Mouse (Mus musculus) cerebellum, postnatal 4 days (tissue): ENCODE measurements around the gene Anp32a.

Experiments used
- DNase-seq, 2 experiments: peaks; one replicate each; pipeline ENCODE4 v3.0.0; 2022; ENCODE audit warnings: low spot score in 2 of 2, mixed read lengths in 1 of 2

Anp32a gene

DNA sequence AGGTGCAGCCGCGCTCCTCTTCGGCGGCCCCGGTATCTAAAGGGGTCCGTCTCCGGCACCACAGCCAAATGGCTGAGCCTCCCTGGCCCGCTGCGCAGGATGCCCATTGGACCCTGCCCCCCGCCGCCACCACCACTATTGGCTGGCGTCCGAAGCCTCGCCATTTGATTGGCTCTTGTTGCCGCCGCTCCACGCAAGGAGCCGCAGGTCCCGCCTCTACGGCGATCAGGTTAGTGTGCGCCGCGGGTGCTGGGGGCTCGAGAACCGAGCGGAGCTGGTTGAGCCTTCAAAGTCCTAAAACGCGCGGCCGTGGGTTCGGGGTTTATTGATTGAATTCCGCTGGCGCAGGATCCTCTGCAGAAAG, at the start of gene Anp32a:
Gene Anp32a (plus strand): TSS at position 171 of the 364 bp plus-strand sequence.
- DNase-seq: peak; percentile 98 to 99

DNA sequence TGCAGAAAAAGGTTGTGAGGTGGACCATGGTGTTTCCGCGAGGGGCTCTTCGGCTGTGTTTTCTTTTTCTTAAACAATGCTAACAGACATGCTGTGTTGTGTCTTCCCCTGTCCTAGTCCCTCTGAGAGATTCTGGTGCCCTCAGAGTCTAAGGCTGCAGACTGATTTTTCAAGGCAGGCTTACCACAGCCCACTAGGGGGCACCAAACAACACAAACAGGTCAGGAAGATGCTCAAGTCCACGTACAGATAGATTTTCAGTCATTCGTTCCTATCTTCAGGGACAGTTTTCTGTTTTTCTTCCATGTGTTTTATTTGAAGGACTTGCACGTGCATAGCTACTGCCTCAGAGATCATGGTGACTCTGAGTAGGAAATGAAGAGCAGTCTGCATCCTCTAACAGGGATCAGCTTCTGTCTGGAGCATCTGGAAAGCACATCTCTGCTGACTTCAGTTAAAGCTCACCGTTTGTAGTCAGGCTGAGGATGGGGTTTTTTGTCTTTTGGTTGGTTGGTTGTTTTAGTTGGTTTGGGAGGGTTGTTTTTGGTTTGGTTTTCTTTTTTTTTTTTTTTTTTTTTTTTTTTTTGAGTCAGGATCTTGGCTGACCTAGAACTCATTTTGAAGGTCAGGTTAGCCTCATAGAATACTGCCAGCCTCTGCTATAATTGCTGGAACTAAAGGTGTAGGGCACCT, 45.9 kb upstream of the Anp32a start:
- DNase-seq: peak; percentile 63 to 81

DNA sequence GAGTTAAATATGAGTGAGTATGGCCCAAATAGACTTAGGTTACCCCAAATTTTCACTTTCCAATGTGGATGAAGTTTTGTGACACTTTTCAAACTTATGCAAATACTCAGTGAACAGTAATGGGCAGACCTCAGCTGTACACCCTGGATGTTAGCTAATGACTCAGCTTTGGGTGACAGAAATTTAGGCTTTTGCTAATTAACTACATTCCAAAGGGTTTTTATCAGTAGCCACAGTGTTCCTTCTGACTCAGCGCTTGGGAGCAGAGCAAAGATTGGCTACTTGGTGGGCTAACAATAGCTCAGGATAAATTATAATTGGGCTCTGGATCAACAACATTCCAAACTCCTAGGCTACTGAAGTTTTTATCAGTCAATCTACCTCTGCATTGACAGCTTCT, 44.2 kb upstream of the Anp32a start:
- DNase-seq: no peak

DNA sequence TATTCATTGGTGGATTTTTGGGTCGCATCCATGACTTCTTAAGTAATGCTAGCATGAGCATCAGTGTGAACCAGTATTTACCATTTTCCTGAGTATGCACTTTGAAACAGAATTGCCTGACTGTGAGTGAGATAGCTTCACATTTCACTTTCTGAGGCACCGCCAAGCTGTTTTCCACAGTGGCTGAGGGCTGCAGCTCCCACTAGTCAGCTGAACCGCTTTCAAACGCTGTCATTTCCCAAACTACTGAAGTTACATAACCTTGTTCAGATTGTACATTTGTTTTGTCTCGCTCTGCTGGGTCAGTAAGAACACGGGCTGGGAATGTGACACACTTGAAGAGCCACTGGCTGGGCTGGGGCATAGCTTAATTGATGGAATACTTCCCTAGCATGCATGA, 25.5 kb upstream of the Anp32a start:
- no peak for DNase-seq

DNA sequence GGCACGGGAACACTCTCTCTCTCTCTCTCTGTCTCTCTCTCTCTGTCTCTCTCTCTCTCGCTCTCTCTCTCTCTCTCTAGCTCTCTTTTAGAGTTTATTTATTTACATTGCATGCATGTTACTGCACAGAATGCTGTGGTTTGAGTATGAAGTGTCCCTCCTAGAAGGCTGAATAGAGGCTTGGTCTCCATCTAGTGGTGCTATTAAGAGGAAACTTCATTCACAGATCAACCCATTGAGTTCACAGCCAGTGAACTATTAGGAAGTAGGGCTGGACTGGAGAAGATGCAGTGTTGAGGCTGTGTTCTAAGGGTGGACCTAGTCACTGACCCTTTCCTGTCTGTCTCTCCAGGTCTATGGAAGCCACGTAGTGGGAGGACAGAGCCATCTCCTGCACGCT, 22.4 kb upstream of the Anp32a start:
- DNase-seq: no peak

DNA sequence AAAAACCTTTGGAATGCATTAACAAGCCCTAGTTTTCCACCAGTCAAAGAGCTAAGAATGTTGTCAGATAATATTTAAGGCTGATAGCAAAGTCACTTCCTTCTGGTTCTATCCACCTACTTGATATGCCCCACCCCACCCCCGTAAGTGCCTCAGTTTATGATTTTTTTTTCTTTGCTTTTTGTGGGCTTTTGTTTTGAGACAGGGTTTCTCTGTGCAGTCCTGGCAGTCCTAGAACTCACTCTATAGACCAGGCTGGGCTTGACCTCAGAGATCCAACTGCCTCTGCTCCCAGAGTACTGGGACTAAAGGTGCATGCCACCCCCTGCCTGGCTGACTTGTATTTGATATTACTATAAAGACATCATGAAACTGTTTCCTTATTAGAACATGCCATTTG, 17.3 kb upstream of the Anp32a start:
- DNase-seq: no peak

DNA sequence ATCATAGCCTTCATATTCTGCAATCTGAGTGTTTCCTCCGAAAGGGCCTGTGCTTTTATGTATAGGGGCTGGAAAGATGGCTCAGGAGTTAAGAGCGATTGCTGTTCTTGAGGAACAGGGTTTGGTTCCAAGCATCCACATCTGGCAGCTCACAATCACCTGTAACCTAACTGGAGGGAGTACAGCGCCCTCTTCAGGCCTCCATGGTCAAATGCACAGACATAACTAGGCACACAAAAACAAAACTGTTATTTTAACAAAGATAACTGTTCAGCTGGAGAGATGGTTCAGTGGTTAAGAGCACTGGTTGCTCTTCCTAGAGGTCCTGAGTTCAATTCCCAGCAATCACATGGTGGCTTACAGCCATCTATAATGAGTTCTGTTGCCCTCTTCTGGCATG, 15.1 kb upstream of the Anp32a start:
- no peak for DNase-seq

DNA sequence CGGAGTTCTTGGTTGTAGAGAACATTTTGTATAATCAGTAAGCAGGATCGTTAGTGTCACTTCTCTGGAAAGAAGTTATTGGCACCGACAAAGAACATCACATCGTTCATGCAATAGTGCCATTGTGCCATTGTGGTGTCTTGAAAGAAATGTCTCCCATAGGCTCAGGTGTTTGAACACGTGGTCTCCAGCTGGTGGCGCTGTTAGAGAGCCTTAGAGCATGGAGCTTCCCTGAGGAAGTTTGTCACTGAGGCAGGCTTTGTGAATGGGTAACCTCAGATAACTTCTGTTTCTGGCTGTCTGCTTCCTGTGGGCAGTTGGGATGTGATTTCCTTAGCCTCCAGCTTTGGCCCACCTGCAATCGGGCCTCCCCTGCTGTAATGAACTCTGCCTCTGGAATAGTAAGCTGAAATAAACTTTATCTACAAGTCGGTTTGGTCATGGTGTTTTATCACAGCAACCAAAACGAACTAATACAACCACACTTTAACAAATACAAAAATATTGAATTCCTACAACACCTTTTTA, 6.7 kb upstream of the Anp32a start:
- no peak for DNase-seq

DNA sequence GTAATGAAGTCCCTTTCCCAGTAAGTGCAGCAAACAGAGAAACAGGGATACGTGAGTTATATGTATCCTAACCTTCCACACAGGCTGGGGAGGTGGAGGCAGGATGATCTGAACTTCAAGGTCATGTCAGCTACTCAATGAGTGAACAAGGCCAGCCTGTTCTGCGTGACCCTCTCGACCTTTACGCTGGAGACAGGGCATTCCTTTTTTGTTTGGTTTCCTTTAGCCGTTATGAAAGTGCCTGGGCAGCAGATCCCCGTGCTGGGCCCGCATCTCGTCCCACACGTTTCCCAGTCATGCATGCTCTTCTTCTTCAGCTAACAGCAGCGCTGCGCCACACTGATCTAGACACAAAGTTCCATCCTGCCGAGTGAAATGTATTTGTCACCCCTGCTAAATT, 5.7 kb upstream of the Anp32a start:
- no peak for DNase-seq

DNA sequence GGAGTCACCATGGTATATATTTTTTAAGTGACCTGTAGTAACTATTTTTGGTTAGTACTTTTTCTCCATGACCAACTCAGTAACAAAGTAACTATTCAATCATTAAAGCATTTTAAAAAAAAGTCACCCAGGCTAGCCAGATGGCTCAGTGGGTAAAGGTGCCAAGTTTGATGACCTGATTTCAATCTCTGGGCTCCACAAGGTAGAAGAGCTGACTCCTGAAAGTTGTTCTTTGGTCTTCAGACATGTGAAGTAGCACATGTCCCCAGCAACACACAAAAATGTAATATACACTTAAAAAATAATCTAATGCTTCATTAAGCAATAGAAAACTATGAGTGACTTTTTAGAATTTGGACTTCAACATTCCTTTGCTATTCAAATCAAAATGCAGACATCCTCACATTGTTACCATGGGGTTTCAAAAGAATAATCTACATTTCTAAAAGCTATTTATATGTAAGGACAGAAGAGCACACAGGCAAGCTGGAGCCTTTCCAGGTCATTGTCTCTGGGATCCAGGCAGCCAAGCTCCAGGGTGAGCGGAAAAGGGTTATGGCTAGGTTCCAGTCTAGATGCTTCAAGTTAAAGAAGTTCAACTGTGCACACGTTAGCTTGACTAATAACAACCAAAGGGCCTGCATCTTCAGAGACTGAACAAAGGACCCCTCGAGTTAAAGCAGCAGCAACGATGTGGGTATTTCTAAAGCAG, 3.0 kb upstream of the Anp32a start:
- no peak for DNase-seq

DNA sequence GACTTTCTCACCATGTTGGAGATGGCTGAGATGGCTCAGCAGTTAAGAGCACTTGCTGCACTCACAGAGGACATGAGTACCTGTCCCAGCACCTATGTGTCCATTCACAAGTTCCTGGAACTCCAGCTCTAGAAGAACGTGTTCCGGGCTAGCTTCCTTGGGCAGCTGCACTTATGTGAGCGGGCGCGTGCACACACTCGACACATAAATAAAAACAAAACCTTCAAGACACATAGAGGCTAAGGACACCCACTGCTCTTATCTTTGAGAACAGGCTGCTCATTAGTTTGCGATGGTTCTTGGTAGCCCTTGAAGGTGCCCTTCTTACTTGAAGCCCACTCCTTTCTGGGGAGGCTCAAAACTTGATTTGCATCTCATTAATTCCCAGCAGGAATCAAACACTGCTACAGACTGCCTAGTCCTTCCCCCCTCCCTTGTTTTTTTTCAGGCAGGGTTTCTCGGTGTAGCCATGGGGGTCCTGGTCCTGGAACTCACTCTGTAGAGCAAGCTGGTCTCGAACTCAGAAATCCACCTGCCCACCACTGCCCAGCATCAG, 2.4 kb upstream of the Anp32a start:
- no peak for DNase-seq

DNA sequence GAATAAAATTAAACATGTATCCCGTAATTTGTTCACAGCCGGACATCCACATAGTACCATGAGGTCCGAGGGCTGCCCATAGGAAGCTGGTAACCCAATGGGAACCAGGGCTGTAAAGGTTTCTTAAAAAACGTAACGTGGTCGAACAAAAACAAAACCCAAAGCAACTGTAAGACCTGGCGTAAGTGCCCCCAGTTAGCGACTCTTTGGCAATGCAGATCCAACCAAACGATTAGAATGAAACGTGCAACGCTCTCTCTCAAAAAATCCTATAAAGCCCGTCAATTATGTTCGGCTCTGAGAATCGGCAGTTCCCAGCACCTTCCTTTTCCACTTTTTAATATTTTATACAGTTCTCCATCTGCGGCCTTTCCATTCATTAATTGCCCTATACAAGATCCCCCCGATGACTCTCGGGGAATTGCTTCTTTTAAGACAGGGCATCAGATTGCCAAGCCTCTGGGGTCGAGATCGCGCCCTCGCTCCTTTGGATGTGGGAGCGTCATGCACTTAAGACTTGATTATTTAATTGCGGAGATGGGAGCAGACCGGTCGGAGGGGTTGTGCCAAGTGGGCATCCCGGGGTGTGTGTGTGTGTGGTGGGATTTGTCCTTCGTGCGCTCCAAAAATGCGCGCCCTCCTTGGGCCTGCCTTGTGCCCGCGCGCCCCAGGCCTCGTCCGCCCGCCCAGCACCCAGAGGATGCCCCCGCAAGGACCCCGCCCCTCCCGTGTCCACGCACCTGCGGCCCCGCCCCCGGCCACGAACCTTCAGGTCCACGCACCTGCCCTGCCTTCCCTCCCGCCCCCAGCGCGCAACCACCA, 581 bp upstream of the Anp32a start:
- DNase-seq: no peak

DNA sequence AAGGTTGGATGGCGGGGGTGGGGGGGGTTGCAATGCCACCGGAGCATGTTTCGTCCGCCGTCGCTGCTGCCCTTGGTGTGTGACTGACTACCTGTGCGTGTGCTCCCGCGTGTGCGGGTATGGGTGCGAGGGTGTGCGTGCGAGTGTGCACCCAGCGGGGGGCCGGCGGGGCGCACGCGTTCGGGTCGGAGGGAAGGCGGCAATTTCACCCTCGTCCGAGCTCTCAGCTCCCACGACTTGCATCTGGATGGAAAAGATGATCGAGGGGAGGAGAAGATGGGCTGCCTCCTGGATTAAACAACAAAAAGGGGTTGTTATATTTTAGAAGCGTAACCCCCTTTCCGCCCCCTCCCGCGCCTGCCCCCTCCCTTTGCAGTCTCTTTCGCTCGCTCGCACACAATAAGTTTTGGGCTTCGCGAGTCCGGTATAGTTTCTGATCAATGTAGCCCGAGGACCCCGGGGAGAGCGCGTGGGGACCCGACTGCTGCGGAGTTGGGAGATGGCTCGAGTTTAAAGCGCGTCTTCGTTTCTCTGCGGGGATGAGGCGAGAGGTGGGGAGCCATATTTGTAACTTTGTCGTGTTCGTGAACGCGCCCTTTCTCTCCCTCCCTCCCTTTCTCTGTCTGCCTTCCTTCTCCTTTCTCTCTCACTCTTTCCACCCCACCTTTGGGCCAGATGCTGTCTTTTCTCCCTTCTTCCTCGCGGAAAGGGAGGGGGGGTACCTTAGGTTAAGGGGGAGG, 778 bp downstream of the Anp32a start:
- DNase-seq: no peak

DNA sequence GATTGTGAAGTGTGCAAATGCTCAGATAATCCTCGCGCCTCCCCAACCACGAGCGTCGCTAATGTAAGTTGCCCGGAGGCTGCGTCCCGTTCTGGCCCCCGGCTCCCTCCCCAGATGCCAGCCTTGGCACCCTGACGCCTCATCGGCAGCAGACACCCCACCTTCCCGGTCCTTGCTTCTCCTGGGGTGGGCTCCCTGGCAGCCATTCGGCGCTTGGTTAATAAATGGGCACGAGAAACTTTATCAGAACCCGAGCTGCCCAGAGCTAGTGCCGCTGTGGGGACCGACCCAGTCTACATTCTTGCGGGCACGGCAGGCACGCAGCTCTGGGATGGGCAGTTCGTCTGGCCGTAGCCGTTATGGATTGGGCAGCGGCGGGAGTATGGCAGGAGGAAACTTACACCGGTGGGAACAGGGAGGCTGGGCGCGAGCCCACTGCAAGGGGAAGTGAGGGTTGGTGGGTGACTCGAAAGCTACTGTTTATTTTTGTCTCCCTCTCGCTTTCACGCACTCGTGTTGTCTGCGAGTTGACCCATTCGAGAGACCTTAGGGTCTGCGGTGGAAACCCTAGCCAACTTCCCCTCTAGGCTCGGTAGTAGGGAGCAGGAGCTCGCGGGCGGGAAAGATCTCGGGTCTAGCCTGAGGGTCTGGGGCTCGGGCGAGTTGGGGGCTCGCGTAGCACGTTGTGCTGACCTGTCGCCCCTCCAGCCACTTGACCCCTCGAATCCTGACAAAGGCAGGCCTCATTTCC, 1.5 kb downstream of the Anp32a start:
- DNase-seq: peak in 1 of 2 experiments; percentile 50

DNA sequence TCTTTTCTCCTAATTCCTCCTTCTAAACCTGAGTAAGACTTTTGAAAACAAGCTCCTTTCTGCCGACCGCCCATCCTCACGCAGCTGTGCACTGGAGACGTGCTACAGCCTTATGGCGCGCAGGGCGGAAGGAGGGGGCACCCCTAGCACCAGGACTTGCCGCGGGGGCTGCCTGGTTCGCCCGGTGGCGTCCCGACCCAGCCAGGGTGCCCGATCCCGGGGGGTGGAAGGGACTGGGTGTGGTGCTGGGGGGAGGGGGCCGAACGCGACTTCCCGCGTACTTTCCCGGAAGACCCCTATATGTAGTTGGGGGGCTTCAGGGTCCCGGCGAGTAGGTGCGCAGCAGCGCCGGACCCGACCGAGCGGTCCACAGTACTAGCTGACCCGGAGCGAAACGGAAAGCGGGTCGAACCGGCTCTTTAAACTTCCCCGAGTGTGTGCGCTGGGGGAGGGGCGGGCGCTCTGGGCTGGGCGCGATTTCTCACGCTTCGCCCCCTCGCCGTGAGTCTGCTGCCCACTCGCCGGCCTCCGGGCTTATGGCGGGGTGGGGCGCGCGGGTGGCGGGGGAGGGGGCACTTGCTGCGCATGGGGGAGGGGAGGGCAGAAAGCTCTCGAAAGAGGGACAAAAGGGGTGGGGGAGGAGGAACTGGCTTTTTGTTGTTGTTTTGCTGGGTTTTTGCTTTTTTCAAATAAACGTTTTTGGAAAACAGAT, 2.3 kb downstream of the Anp32a start:
- DNase-seq: peak; percentile 55 to 77

DNA sequence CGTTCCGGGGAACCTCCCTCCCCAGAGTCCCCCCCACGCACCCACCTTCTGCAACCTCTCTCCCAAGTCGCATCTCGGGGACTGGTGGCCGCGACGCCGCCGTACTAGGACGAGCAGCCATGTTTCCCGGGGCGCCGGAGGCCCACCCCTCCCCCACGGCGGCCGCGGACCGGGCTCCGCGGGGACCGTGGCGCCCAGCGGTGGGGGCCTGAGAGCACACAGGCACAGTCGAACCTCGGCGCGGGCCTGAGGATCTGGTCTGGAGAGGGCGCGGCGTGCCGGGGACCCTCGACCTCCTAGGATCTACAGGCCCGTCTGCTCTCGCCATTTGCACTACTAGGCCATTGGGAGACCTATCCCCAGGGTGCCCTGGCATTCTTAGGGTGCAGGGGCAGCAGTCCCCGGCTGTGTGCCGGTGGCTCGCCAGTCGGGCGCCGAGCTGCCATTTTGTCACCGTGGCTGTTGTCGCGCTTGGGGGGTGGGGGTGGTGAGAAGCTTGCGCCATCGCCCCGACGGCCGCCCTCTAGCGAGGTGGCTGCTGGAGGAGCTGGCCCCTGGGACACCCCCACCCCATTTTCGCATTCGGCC, 2.9 kb downstream of the Anp32a start:
- peak; percentile 38 to 66 for DNase-seq

DNA sequence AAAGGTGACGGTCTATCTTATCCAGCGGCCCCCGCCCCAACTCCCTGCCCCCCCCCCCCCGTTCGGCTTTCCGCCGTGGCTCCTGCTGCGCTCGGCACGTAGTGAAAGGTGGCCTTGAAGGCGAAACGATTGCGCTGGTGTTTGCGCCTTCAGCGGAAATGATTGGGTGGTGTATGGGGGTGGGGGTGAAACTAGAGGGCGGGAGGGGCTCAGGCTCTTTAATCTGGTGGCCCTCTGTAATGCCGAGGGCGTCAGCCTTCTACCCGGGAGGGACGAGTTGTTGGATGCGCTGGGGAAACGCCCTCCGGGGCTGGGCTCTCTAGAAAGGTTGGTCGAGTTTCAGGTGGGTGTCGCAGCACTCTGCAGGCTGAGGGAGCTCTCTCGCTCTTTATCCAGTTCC, 3.5 kb downstream of the Anp32a start:
- no peak for DNase-seq

DNA sequence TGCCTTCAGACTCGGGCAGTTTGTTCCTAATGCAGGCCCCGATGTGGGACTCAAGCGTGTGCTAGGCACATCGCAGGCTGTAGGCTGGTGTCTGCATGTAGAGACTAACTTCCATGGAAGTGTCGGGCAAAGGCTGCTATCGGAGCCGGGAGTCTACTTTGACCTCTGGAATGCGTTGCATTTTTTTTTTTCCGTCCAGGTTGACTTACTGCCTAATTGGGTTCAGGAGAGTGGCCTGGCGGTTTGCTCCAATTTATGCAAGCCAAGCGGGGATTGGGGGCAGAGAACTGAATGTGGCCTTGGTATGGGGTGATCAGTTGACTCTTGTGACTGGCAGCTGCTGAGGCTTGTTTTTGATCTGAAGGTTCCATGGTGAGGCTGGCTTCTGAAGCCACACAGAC, 4.0 kb downstream of the Anp32a start:
- DNase-seq: no peak

DNA sequence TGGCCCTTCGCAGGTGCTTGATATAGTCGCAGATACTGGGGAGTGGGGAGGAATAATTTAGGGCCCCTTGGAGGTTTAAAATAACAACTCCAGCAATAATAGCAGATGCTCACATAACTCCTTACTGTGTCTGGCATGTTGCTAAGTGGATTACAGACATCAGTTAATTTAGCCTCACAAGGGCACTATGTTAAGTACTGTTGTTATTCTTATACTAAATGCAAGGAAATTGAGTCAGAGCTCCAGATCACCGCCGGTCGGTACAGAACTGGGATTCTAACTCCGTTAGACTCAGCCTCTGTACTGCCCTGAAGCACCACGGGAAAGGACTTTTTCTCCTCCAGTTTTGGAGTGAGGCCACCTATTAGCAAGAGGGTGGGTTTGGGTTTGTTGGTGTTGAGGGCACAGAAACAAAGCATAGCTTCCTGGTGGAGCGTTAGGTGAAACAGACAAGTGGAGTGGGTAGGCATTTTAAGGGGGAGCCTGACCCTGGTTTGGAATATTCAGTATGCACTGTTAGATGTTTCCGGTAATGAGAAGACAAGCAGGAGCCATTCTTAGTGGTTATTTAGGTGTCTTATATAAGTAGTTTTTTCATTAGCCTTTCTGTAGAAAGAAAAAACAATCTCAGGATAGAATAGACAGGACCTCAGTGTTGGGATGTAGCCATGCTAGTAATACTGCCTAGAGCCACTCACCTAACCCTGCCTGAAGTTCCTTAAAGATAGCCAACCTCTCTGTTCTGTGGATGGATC, 4.7 kb downstream of the Anp32a start:
- DNase-seq: no peak
